Mouse (Mus musculus): ENCODE results near the gene Gpr26.

DNA sequence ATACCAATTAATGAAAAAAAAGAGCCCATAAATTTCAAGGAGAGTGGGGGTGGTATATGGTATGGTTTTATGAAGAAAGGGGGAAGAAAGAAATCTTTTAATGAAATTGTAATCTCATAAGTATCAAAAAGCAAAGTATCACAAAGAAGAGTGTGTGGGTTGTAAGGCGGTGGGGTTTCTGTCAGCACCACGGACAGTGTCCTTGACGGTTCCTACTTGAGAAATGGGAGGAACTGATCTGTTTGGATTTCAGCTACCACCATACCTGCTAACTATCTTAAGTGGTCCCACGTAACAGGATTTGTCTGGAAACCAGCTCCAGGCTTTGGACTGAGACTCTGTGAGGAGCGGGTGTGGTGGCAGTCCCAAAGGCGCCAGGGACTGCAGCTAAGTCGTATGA lies 48.9 kb upstream of the Gpr26 start:
- TF ChIP-seq CTCF (IDR thresholded peaks at IDR 0.05; ENCODE audit: control insufficient read depth, insufficient read depth, insufficient read length) (no peak), MAX (IDR thresholded peaks at IDR 0.05) (no peak), CEBPB (IDR thresholded peaks at IDR 0.05; ENCODE audit: low read depth) (no peak), USF1 (IDR thresholded peaks at IDR 0.05; ENCODE audit: low read depth) (no peak), MYOG (IDR thresholded peaks at IDR 0.05; ENCODE audit: control insufficient read depth, extremely low read depth, insufficient read length) (no peak)
